ENCODE assay signal across 16 mouse cellular contexts in the genomic region with DNA sequence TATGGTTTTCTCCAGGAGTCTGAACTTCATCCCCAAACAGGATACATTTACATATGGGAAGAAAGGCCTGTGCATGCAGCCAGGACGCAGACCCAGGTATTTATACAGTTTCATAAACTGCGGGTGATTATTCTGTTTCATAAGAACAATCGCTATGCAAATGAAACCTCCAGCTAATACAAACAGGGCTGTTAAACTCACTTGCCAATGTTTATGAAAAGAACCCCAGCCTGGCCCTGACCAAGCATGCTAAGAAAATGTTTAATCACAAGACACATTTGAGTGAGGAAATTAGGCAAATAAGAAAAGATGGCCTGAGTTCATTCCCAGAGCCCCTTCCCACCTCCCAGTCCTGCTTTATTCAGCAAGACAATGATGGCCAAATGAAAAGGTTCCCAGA. TPM values are rescaled to one million over a fixed set of nuclear protein-coding genes. Genes with fewer than 3 reads are reported as not detected.
DNase-seq lines count a peak whose midpoint lies in the region; ATAC-seq and TF ChIP-seq lines count a peak whose summit lies in the region.
"Had no signal": no experiment of that assay in that cellular context is flagged by ENCODE, and none has a peak within 500 bp of the region (broad histone marks: within the 10 kb centered on the region; RNA-seq: fewer than 3 reads in every experiment).

No protein-coding gene starts in this region.

- no peaks in the 10 kb centered on the region for H3K27me3 ChIP-seq in midbrain, embryonic 11.5 days (ENCODE audit: control insufficient read depth, insufficient read depth, low read length)
- no peaks in the 10 kb centered on the region for H3K27me3 ChIP-seq in midbrain, embryonic 16.5 days (ENCODE audit: control insufficient read depth, insufficient read depth, low read depth, low read length)
- H3K27me3 ChIP-seq in forebrain, embryonic 14.5 days (replicated peaks; ENCODE audit: control insufficient read depth, insufficient read depth, low read length): no peaks in the 10 kb centered on the region
- H3K27me3 ChIP-seq in hindbrain, postnatal 0 days (ENCODE audit: insufficient read depth, low read length): no peaks in the 10 kb centered on the region
- no peaks in the 10 kb centered on the region for H3K27me3 ChIP-seq in heart, embryonic 12.5 days (replicated peaks)
- H3K27me3 ChIP-seq: intestine, embryonic 15.5 days had no signal

- no peak overlapping the region for H3K4me3 ChIP-seq in midbrain, embryonic 11.5 days (ENCODE audit: low read depth, low read length)
- no peak overlapping the region for H3K4me3 ChIP-seq in midbrain, embryonic 16.5 days (ENCODE audit: low read depth, low read length)
- H3K4me3 ChIP-seq in forebrain, embryonic 14.5 days (ENCODE audit: low read depth, low read length): no peak overlapping the region
- no peak overlapping the region for H3K4me3 ChIP-seq in hindbrain, postnatal 0 days (ENCODE audit: low read length)
- no peak overlapping the region for H3K4me3 ChIP-seq in heart, embryonic 12.5 days
- H3K4me3 ChIP-seq: heart, embryonic 15.5 days; intestine, embryonic 15.5 days had no signal

- no peak for DNase-seq in midbrain, embryonic 11.5 days (ENCODE audit: low spot score, missing footprints)
- DNase-seq in forebrain, embryonic 14.5 days (ENCODE audit: low spot score): peak; percentile 78
- no peak for DNase-seq in hindbrain, postnatal 0 days (ENCODE audit: low spot score)
- DNase-seq in Muller cell, postnatal 12 days (ENCODE audit: inconsistent ontology term): no peak
- no peak for DNase-seq in layer of hippocampus, postnatal 10 days (ENCODE audit: low spot score in 2 of 2)
- DNase-seq: adrenal gland, adult 8-10 months; cerebellum, postnatal 14 days; kidney, postnatal 14 days; layer of hippocampus, postnatal 36 days; lung, postnatal 4 days; right cerebral cortex, postnatal 25 days; thymus, adult 2 months had no signal

- peaks cover 70% of the 10 kb centered on the region for H3K4me1 ChIP-seq in midbrain, embryonic 11.5 days (ENCODE audit: control insufficient read depth, insufficient read depth, low read length)
- peaks cover 45% of the 10 kb centered on the region for H3K4me1 ChIP-seq in midbrain, embryonic 16.5 days (ENCODE audit: control insufficient read depth, insufficient read depth, low read length)
- H3K4me1 ChIP-seq in forebrain, embryonic 14.5 days (ENCODE audit: control insufficient read depth, insufficient read depth, low read length): peaks cover 30% of the 10 kb centered on the region
- H3K4me1 ChIP-seq in hindbrain, postnatal 0 days (ENCODE audit: insufficient read depth, low read length): peaks cover 46% of the 10 kb centered on the region
- peaks cover 47% of the 10 kb centered on the region for H3K4me1 ChIP-seq in heart, embryonic 12.5 days (replicated peaks)

- H3K9ac ChIP-seq in midbrain, embryonic 11.5 days (ENCODE audit: low read length): no peak overlapping the region
- H3K9ac ChIP-seq in midbrain, embryonic 16.5 days (ENCODE audit: low read depth, low read length): no peak overlapping the region
- H3K9ac ChIP-seq in forebrain, embryonic 14.5 days (ENCODE audit: low read length): no peak overlapping the region
- H3K9ac ChIP-seq in hindbrain, postnatal 0 days (replicated peaks; ENCODE audit: low read length): no peak overlapping the region
- no peak overlapping the region for H3K9ac ChIP-seq in heart, embryonic 12.5 days
- H3K9ac ChIP-seq: heart, embryonic 15.5 days; intestine, embryonic 15.5 days had no signal

- H3K27ac ChIP-seq in midbrain, embryonic 11.5 days (ENCODE audit: low read depth, low read length): 0 out of 2 replicates have a peak overlapping the region, but pooled peaks have one; percentile 8
- H3K27ac ChIP-seq in midbrain, embryonic 16.5 days (ENCODE audit: low read length): no peak overlapping the region
- H3K27ac ChIP-seq in forebrain, embryonic 14.5 days (ENCODE audit: low read depth, low read length): no peak overlapping the region
- H3K27ac ChIP-seq in hindbrain, postnatal 0 days: peak overlapping the region; percentile 79; the same call in 1 of the 2 replicates
- H3K27ac ChIP-seq in heart, embryonic 12.5 days (ENCODE audit: poor library complexity, severe bottlenecking): no peak overlapping the region
- H3K27ac ChIP-seq: intestine, embryonic 15.5 days had no signal

- no peaks in the 10 kb centered on the region for H3K9me3 ChIP-seq in midbrain, embryonic 11.5 days (ENCODE audit: control insufficient read depth, low read length)
- H3K9me3 ChIP-seq in midbrain, embryonic 16.5 days (replicated peaks; ENCODE audit: control insufficient read depth, low read length, poor library complexity, severe bottlenecking): no peaks in the 10 kb centered on the region
- H3K9me3 ChIP-seq in forebrain, embryonic 14.5 days (replicated peaks; ENCODE audit: control insufficient read depth, low read length): no peaks in the 10 kb centered on the region
- no peaks in the 10 kb centered on the region for H3K9me3 ChIP-seq in hindbrain, postnatal 0 days (ENCODE audit: low read length)
- no peaks in the 10 kb centered on the region for H3K9me3 ChIP-seq in heart, embryonic 12.5 days (replicated peaks)
- H3K9me3 ChIP-seq: heart, embryonic 15.5 days; intestine, embryonic 15.5 days had no signal

- 71% methylated on average over 3 of the region's 3 CpGs for WGBS in midbrain, embryonic 11.5 days
- WGBS in midbrain, embryonic 16.5 days: 41% methylated on average over 3 of the region's 3 CpGs
- WGBS in forebrain, embryonic 14.5 days: 17% methylated on average over 3 of the region's 3 CpGs
- 42% methylated on average over 3 of the region's 3 CpGs for WGBS in hindbrain, postnatal 0 days
- 92% methylated on average over 3 of the region's 3 CpGs for WGBS in heart, embryonic 12.5 days

- no peak for TF ChIP-seq CTCF in hindbrain, postnatal 0 days (IDR thresholded peaks at IDR 0.05; ENCODE audit: low read depth)

- no peak overlapping the region for H3K4me2 ChIP-seq in midbrain, embryonic 11.5 days
- no peak overlapping the region for H3K4me2 ChIP-seq in midbrain, embryonic 16.5 days (ENCODE audit: low read length)
- no peak overlapping the region for H3K4me2 ChIP-seq in forebrain, embryonic 14.5 days (ENCODE audit: low read length)
- no peak overlapping the region for H3K4me2 ChIP-seq in hindbrain, postnatal 0 days (ENCODE audit: low read depth, low read length)
- H3K4me2 ChIP-seq in heart, embryonic 12.5 days: no peak overlapping the region
- H3K4me2 ChIP-seq: heart, embryonic 15.5 days; intestine, embryonic 15.5 days had no signal

- ATAC-seq in midbrain, embryonic 11.5 days (ENCODE audit: low FRiP score): no peak
- no peak for ATAC-seq in midbrain, embryonic 16.5 days
- ATAC-seq in forebrain, embryonic 14.5 days: peak; percentile 15
- no peak for ATAC-seq in hindbrain, postnatal 0 days
- no peak for ATAC-seq in heart, embryonic 12.5 days (ENCODE audit: insufficient number of reproducible peaks, low FRiP score)
- ATAC-seq: intestine, embryonic 15.5 days had no signal

- H3K36me3 ChIP-seq in midbrain, embryonic 11.5 days (ENCODE audit: control insufficient read depth, insufficient read depth, low read length): no peaks in the 10 kb centered on the region
- no peaks in the 10 kb centered on the region for H3K36me3 ChIP-seq in midbrain, embryonic 16.5 days (ENCODE audit: control insufficient read depth, insufficient read depth, low read length)
- H3K36me3 ChIP-seq in forebrain, embryonic 14.5 days (ENCODE audit: control insufficient read depth, insufficient read depth, low read length): no peaks in the 10 kb centered on the region
- H3K36me3 ChIP-seq in hindbrain, postnatal 0 days (ENCODE audit: insufficient read depth, low read length): no peaks in the 10 kb centered on the region
- no peaks in the 10 kb centered on the region for H3K36me3 ChIP-seq in heart, embryonic 12.5 days
- H3K36me3 ChIP-seq: heart, embryonic 15.5 days; intestine, embryonic 15.5 days had no signal

RNA-seq across cellular contexts. Expression of gene Zfp423, which starts 22.2 kb away (rescaled TPM):
- polyA plus RNA-seq in midbrain, embryonic 11.5 days (2014; fragmentation: Nextera tagmentation; extraction: Ambion mirVana): 40.3 and 43.4 TPM in 2 replicates
- polyA plus RNA-seq in midbrain, embryonic 16.5 days (2015; fragmentation: Nextera tagmentation; extraction: Ambion mirVana): 28.1 and 37.5 TPM in 2 replicates
- 26.4 and 27.9 TPM in 2 replicates for polyA plus RNA-seq in forebrain, embryonic 14.5 days (2014; fragmentation: Nextera tagmentation; extraction: Ambion mirVana)
- total RNA-seq in hindbrain, postnatal 0 days (2014; rRNA removed): 73.6 and 74.8 TPM in 2 replicates
- polyA plus RNA-seq in hindbrain, postnatal 0 days (2015; fragmentation: Nextera tagmentation; extraction: Ambion mirVana): 22.2 and 22.3 TPM in 2 replicates
- polyA plus RNA-seq in heart, embryonic 12.5 days (2016; fragmentation: Nextera tagmentation; extraction: Ambion mirVana): 6.3 and 7.6 TPM in 2 replicates
- 10 to 100 TPM; 20.9 to 27.1 TPM for total RNA-seq in layer of hippocampus, postnatal 10 days (2021)

Comparison
In these comparisons a context has a peak if more than half of its experiments do, and no peak if none do; other contexts are left out.
1. H3K27ac ChIP-seq: peak in midbrain, embryonic 11.5 days (single experiment) and hindbrain, postnatal 0 days (single experiment); none in midbrain, embryonic 16.5 days (single experiment), forebrain, embryonic 14.5 days (single experiment) and heart, embryonic 12.5 days (single experiment).